Mouse (Mus musculus) forebrain, postnatal 0 days (tissue): ENCODE data around the gene Lactbl1. TPM values are rescaled to one million over a fixed set of nuclear protein-coding genes. Genes with fewer than 3 reads are reported as not detected.
A peak's percentile ranks its signal among the peaks of the same experiment; 100 is the strongest.

Experiments used
- ATAC-seq: fragments of 200-750 bp; cut with Nextera tagmentation; 2 replicates; pipeline ENCODE4 v1.8.0; 2017; ENCODE audit warnings: mild to moderate bottlenecking, moderate library complexity
- DNase-seq: peaks from one replicate; pipeline ENCODE4 v3.0.0-alpha.2; 2015
- H3K27ac ChIP-seq: fragments of 300-500 bp; sonication (generic); 2 replicates; pipeline ENCODE4 v1.5.1; 2014; ENCODE audit warnings: low read depth, mild to moderate bottlenecking, antibody characterized with exemption, low read length, moderate library complexity, mixed read lengths
- H3K27me3 ChIP-seq: fragments of 300-500 bp; sonication (generic); 2 replicates; pipeline ENCODE4 v1.6.1; 2014; ENCODE audit warnings: mild to moderate bottlenecking, low read length, mixed read lengths; ENCODE audit not compliant: insufficient read depth
- H3K36me3 ChIP-seq: fragments of 300-500 bp; sonication (generic); 2 replicates; pipeline ENCODE4 v1.6.1; 2014; ENCODE audit warnings: mild to moderate bottlenecking, moderate library complexity; ENCODE audit not compliant: insufficient read depth
- H3K4me1 ChIP-seq: fragments of 300-500 bp; sonication (generic); 2 replicates; pipeline ENCODE4 v1.6.1; 2014; ENCODE audit warnings: antibody characterized with exemption; ENCODE audit not compliant: insufficient read depth
- H3K4me2 ChIP-seq: fragments of 300-500 bp; sonication (generic); 2 replicates; pipeline ENCODE4 v1.6.1; 2014; ENCODE audit warnings: low read depth, mild to moderate bottlenecking, moderate library complexity
- H3K4me3 ChIP-seq: fragments of 300-500 bp; sonication (generic); 2 replicates; pipeline ENCODE4 v1.5.1; 2014; ENCODE audit warnings: low read depth, low read length, mixed read lengths
- H3K9ac ChIP-seq: fragments of 300-500 bp; sonication (generic); 2 replicates; pipeline ENCODE4 v1.6.1; 2014; ENCODE audit warnings: mild to moderate bottlenecking
- H3K9me3 ChIP-seq: fragments of 300-500 bp; sonication (generic); 2 replicates; pipeline ENCODE4 v1.6.1; 2016; ENCODE audit warnings: low read length
- CTCF ChIP-seq: sonication (generic); IDR thresholded peaks from 2 replicates; pipeline ENCODE4 v1.5.1; 2016; ENCODE audit warnings: antibody characterized with exemption, control low read depth, low read depth
- WGBS: fragments of 180-500 bp; shearing (Covaris S2); extraction: QIAGEN DNeasy Blood & Tissue Kit; methylation state at CpG from one replicate; pipeline ENCODE4 v1.1.7; 2014; 5-methylcytosine and 5-hydroxymethylcytosine counted together
- polyA plus RNA-seq: library from polyadenylated mRNA; unstranded; fragments of >200 nt; fragmentation: Nextera tagmentation; extraction: Ambion mirVana; gene quantifications from 2 replicates; pipeline ENCODE4 v1.2.1, GENCODE M21; 2015
- total RNA-seq: library from RNA; depleted of rRNA; stranded (reverse); fragments of >200 nt; gene quantifications from 2 replicates; pipeline ENCODE4 v1.2.3, GENCODE M21; 2014

Lactbl1 gene
- total and polyA plus RNA-seq, 2 experiments from 2014 or later, result 0.05 to 0.24 TPM

DNA sequence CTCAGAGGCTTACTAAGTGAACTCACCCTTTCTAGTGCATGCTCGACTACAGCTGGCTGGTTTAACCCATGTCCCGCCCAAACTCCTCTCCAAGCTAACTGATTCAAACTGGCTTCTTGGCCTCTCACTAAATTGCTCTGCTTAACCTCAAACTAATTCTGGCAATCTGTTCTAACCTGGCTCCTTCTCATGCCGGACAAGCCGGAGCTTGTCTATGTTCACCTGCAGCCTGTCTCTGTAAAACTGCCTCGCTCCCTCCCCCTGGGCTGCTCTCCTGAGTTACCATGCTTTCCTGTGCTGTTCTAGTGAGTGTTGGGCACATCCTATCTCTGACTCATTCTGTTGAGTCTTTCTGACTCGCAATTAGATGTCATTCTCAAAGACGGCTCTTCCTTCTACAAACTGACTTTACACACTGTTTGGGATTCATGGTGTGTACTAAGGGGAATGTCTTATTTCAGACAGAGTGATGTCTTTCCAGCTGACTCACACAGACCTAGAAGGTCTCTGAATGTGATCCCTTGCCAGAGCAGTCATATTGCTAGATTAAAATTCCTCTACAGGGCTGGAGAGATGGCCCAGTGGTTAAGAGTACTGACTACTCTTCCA lies 24.0 kb upstream of the Lactbl1 start:
- DNase-seq, result no peak
- H3K27me3 ChIP-seq, result no peaks in the 10 kb centered on the region
- H3K27ac ChIP-seq, result no peak overlapping the region
- H3K9me3 ChIP-seq, result no peaks in the 10 kb centered on the region
- no peak overlapping the region for H3K4me2 ChIP-seq
- no peak for ATAC-seq
- no peaks in the 10 kb centered on the region; the same call in 1 of the 2 replicates for H3K36me3 ChIP-seq
- no peak overlapping the region for H3K9ac ChIP-seq
- no peak overlapping the region for H3K4me3 ChIP-seq
- peaks cover 18% of the 10 kb centered on the region for H3K4me1 ChIP-seq
- TF ChIP-seq CTCF, result no peak
- 88% methylated on average over 7 of the region's 7 CpGs for WGBS

DNA sequence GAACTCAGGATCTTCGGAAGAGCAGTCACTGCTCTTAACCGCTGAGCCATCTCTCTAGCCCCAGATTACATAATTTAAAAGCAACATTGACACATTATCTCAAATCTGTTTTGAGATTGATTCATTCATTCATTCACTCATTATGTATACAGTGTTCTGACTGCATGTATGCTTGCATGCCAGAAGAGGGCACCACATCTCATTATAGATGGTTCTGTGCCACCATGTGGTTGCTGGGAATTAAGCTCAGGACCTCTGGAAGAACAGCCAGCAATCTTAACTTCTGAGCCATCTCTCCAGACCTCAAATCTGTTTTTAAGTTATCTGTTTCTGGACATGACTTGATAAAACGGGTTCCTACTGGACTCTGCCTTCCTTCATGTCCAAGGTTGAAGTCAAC lies 22.6 kb upstream of the Lactbl1 start:
- H3K9ac ChIP-seq, result no peak overlapping the region
- H3K4me1 ChIP-seq, result peaks cover 18% of the 10 kb centered on the region
- peak overlapping the region; percentile 63 for H3K4me2 ChIP-seq
- H3K27ac ChIP-seq, result no peak overlapping the region
- TF ChIP-seq CTCF, result peak; percentile 46
- no peaks in the 10 kb centered on the region for H3K36me3 ChIP-seq
- no peak for ATAC-seq
- no peaks in the 10 kb centered on the region for H3K9me3 ChIP-seq
- no peak overlapping the region for H3K4me3 ChIP-seq
- no peak for DNase-seq
- no peaks in the 10 kb centered on the region for H3K27me3 ChIP-seq
- WGBS, result 85% methylated on average over 3 of the region's 3 CpGs

DNA sequence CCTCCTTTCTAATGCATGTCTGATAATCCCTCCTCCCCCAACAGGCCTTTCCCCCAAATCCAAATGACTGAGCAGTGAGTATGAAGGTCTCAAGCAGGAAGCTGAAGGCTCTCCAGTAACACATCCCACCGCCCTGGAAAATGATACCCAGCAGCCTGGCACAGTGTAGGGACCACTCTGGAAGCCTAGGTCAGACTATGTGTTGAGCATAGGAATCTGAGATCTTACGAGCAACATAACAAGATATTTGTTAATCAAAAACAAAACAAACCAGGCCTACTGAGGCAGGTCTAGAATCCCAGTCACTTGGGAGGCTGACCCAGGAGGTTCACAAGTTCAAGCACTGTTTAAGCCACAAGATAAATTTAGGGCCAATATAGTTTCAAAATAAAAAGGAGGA lies 21.9 kb upstream of the Lactbl1 start:
- ATAC-seq (no peak), DNase-seq (no peak)
- H3K36me3 ChIP-seq, result no peaks in the 10 kb centered on the region
- H3K27ac ChIP-seq, result no peak overlapping the region
- peak overlapping the region; percentile 97; the same call in 1 of the 2 replicates for H3K9ac ChIP-seq
- peak overlapping the region; percentile 63 for H3K4me2 ChIP-seq
- WGBS, result 87% methylated on average over 2 of the region's 2 CpGs
- peak overlapping the region; percentile 95 for H3K4me3 ChIP-seq
- no peaks in the 10 kb centered on the region for H3K27me3 ChIP-seq
- no peak for TF ChIP-seq CTCF
- H3K9me3 ChIP-seq, result no peaks in the 10 kb centered on the region
- peaks cover 18% of the 10 kb centered on the region for H3K4me1 ChIP-seq

DNA sequence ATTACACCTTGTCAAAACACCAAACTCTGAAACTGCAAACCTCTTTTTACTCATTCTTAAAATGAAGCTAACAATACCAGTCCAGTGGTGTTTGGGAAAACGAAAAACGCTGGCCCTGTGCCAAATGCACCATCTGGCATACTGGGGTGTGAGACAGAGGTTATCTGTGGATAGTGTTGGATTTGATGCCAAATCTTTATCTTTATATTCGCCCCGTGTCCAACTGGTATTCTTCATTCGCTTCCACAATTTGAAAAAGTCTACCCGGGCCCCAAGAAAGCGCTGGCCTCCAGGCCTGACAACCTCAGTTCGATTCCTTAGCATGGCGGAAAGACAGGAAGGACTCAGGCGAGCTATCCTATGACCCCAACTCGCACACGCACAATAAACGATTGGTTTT lies 20.9 kb upstream of the Lactbl1 start:
- Histone ChIP-seq H3K4me3 (peak overlapping the region; percentile 95), H3K9ac (peak overlapping the region; percentile 97), H3K4me1 (peaks cover 18% of the 10 kb centered on the region), H3K9me3 (no peaks in the 10 kb centered on the region), H3K36me3 (no peaks in the 10 kb centered on the region), H3K27ac (peak overlapping the region; percentile 91), H3K4me2 (peak overlapping the region; percentile 63), H3K27me3 (no peaks in the 10 kb centered on the region)
- WGBS, result under 1% methylated on average over 13 of the region's 13 CpGs
- DNase-seq, result peak; percentile 80
- TF ChIP-seq CTCF, result no peak
- no peak for ATAC-seq

DNA sequence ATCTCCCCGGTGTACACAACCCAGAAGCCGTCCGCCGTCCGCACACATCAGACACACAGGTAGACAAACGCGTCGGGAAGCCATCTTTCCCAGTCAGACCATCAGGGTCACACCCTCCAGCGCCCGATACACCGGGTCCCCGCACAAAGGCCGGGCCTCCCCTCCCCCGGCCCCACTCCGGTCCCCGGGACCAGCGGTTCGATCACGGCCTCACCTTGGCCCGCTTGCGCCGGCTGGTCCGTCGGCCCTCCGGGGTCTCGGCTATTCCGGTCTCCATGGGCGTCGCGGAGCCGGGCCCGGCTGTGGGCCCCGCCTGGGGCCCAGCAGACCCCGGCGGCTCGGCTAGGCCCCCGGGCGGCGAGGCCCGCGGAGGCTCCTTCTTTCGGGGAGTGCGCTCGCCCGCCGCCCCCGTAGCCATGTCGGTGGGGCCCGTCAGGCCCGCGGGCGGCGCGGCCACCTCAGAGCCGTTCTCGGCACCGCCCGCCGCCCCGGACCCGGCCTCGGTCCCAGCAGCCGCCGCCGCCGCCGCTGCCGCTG lies 20.3 kb upstream of the Lactbl1 start:
- Histone ChIP-seq H3K36me3 (no peaks in the 10 kb centered on the region), H3K4me2 (peak overlapping the region; percentile 63), H3K4me1 (peaks cover 18% of the 10 kb centered on the region), H3K27ac (peak overlapping the region; percentile 91), H3K9me3 (no peaks in the 10 kb centered on the region), H3K27me3 (no peaks in the 10 kb centered on the region), H3K4me3 (peak overlapping the region; percentile 95), H3K9ac (peak overlapping the region; percentile 97)
- ATAC-seq, result peak; percentile 57
- no peak for TF ChIP-seq CTCF
- DNase-seq, result peak; percentile 66
- 1% methylated on average over 46 of the region's 68 CpGs for WGBS

DNA sequence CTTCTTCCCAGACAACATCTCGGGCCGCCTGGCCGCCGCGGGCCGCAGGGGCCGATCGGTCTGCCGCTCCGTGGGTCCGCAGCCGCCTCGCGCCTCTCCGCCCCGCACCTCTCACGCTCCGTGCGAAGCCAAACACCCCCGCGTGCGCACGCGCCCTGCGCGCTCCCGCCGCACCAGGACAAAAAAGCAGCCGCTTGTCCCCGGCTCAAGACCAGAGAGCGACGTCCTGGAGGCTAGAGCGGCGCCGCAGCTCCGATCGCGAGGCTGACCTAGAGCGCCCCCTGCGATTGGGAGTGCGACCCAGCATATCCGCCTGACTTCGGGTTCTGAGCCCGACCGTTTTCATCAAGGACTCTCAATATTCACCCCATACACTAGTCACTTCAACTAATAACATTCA lies 19.9 kb upstream of the Lactbl1 start, which contains the start of gene Kdm1a:
Kdm1a (minus strand) TSS at position 156 of the 400 bp plus-strand sequence.
- ATAC-seq (peak; percentile 92), DNase-seq (peak; percentile 98)
- WGBS, result 1% methylated on average over 44 of the region's 45 CpGs

DNA sequence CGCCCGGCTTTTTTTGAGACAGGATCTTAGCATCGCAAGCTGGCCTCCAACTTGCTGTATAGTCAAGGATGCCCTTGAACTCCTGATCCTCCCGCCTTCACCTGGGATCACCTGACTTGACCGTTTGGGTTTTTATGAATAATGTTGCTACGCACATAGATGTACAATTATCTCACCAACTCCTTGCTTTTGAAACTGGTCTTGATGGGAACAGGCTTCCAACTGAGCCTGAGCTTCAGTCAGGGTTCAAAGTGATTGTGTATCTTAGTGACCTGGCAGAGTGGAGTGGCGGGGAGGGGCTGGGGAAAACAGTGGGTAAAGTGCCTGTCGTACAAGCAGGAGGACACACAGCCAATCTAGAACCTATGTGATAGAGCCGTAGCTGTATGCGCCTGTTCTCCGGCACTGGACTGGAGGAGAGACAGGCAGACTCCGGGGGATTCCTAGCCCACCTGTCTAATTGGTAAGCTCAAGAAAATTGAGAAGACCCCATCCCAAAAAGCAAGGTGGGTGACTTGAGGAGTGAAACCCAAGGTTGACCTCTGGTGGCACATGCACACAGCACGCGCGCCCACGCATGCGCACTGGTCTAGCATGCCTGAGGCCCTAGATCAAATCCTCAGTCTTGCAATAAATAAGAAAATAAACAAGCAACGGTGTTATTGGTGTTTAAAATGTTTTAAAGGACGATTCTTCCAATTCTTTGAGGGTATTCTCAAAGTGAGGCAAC lies 16.5 kb upstream of the Lactbl1 start:
- no peaks in the 10 kb centered on the region for H3K9me3 ChIP-seq
- 93% methylated on average over 19 of the region's 19 CpGs for WGBS
- ATAC-seq (no peak), DNase-seq (no peak)
- H3K4me3 ChIP-seq, result no peak overlapping the region
- TF ChIP-seq CTCF, result no peak
- H3K27me3 ChIP-seq, result no peaks in the 10 kb centered on the region
- H3K4me1 ChIP-seq, result peaks cover 5% of the 10 kb centered on the region; the same call in 1 of the 2 replicates
- no peak overlapping the region for H3K9ac ChIP-seq
- H3K27ac ChIP-seq, result no peak overlapping the region
- H3K4me2 ChIP-seq, result no peak overlapping the region
- H3K36me3 ChIP-seq, result no peaks in the 10 kb centered on the region

More for the DNA sequence above, 19.9 kb upstream of the Lactbl1 start, which contains the start of gene Kdm1a:
- peak within 1 kb of the TSS; percentile 91 for H3K27ac ChIP-seq
- no peaks in the 10 kb centered on the region for H3K36me3 ChIP-seq
- peak within 1 kb of the TSS; percentile 63 for H3K4me2 ChIP-seq
- peak within 1 kb of the TSS; percentile 95 for H3K4me3 ChIP-seq
- no peaks in the 10 kb centered on the region for H3K9me3 ChIP-seq
- peak within 1 kb of the TSS; percentile 97 for H3K9ac ChIP-seq
- no peaks in the 10 kb centered on the region for H3K27me3 ChIP-seq
- peak; percentile 97 for TF ChIP-seq CTCF
- H3K4me1 ChIP-seq, result peaks cover 18% of the 10 kb centered on the region
